Mouse (Mus musculus) liver, postnatal 0 days (tissue): Measurements from ENCODE around the gene Pdlim7. TPM values are rescaled to one million over a fixed set of nuclear protein-coding genes. Genes with fewer than 3 reads are reported as not detected.

ENCODE experiments used
- ATAC-seq: fragments of 200-750 bp; cut with Nextera tagmentation; 2 replicates; pipeline ENCODE4 v1.8.0; 2017; ENCODE audit warnings: mild to moderate bottlenecking, moderate library complexity
- DNase-seq: peaks from one replicate; pipeline ENCODE4 v3.0.0-alpha.2; 2016
- H3K27ac ChIP-seq: fragments of 300-500 bp; sonication (generic); 2 replicates; pipeline ENCODE4 v1.5.1; 2014; ENCODE audit warnings: antibody characterized with exemption, moderate library complexity, mild to moderate bottlenecking, low read depth
- H3K27me3 ChIP-seq: fragments of 300-500 bp; sonication (generic); 2 replicates; pipeline ENCODE4 v1.6.1; 2014; ENCODE audit warnings: low read length, control low read depth, mixed read lengths; ENCODE audit not compliant: insufficient read depth
- H3K36me3 ChIP-seq: fragments of 300-500 bp; sonication (generic); replicated peaks from 2 replicates; pipeline ENCODE4 v1.6.1; 2014; ENCODE audit warnings: mild to moderate bottlenecking, control low read depth, low read length, moderate library complexity, mixed read lengths; ENCODE audit not compliant: insufficient read depth
- H3K4me1 ChIP-seq: fragments of 300-500 bp; sonication (generic); 2 replicates; pipeline ENCODE4 v1.6.1; 2014; ENCODE audit warnings: antibody characterized with exemption, mild to moderate bottlenecking, control low read depth; ENCODE audit not compliant: insufficient read depth
- H3K4me2 ChIP-seq: fragments of 300-500 bp; sonication (generic); 2 replicates; pipeline ENCODE4 v1.6.1; 2014; ENCODE audit warnings: low read depth, mild to moderate bottlenecking, low read length, moderate library complexity, mixed read lengths
- H3K4me3 ChIP-seq: fragments of 300-500 bp; sonication (generic); 2 replicates; pipeline ENCODE4 v1.5.1; 2014; ENCODE audit warnings: low read depth, low read length
- H3K9ac ChIP-seq: fragments of 300-500 bp; sonication (generic); replicated peaks from 2 replicates; pipeline ENCODE4 v1.6.1; 2014; ENCODE audit warnings: mild to moderate bottlenecking, moderate library complexity
- H3K9me3 ChIP-seq: fragments of 300-500 bp; sonication (generic); 2 replicates; pipeline ENCODE4 v1.6.1; 2016; ENCODE audit warnings: mild to moderate bottlenecking, control low read depth, low read length, mixed read lengths
- CTCF ChIP-seq: sonication (generic); IDR thresholded peaks from 2 replicates; pipeline ENCODE4 v1.5.1; 2016; ENCODE audit warnings: antibody characterized with exemption, low read depth
- EP300 ChIP-seq: IDR thresholded peaks from 2 replicates; pipeline ENCODE4 v1.6.1; 2016; ENCODE audit warnings: antibody characterized with exemption, low read depth, mild to moderate bottlenecking
- WGBS: fragments of 180-500 bp; shearing (Covaris S2); extraction: QIAGEN DNeasy Blood & Tissue Kit; methylation state at CpG from one replicate; pipeline ENCODE4 v1.1.7; 2014; ENCODE audit not compliant: insufficient replicate concordance; 5-methylcytosine and 5-hydroxymethylcytosine counted together
- polyA plus RNA-seq: library from polyadenylated mRNA; unstranded; fragments of >200 nt; fragmentation: Nextera tagmentation; extraction: Ambion mirVana; gene quantifications from 2 replicates; pipeline ENCODE4 v1.2.1, GENCODE M21; 2015

Pdlim7 gene
- polyA plus RNA-seq, 1 experiment from 2014 or later: 17.0 TPM

GRCm38 (mm10) chr13:55494883-55495621, 18.4 kb downstream of the Pdlim7 start:
- Histone ChIP-seq H3K4me3 (no peak overlapping the region), H3K9ac (no peak overlapping the region), H3K27ac (no peak overlapping the region), H3K4me1 (peaks cover 4% of the 10 kb centered on the region; the same call in 1 of the 2 replicates), H3K9me3 (no peaks in the 10 kb centered on the region), H3K27me3 (peaks cover 14% of the 10 kb centered on the region; the same call in 1 of the 2 replicates), H3K36me3 (peaks cover 10% of the 10 kb centered on the region; the same call in 1 of the 2 replicates), H3K4me2 (no peak overlapping the region)
- TF ChIP-seq CTCF (no peak), EP300 (no peak)
- ATAC-seq: peak; percentile 90
- 15% methylated on average over 18 of the region's 18 CpGs for WGBS
- peak; percentile 69 for DNase-seq

- H3K9me3 ChIP-seq: no peaks in the 10 kb centered on the region
- no peak overlapping the region for H3K4me3 ChIP-seq
- WGBS: 36% methylated on average over 2 of the region's 2 CpGs
- H3K27me3 ChIP-seq: peaks cover 14% of the 10 kb centered on the region; the same call in 1 of the 2 replicates
- peaks cover 4% of the 10 kb centered on the region; the same call in 1 of the 2 replicates for H3K4me1 ChIP-seq
- H3K27ac ChIP-seq: no peak overlapping the region
- no peak overlapping the region for H3K4me2 ChIP-seq
- ATAC-seq (no peak), DNase-seq (no peak)
- H3K36me3 ChIP-seq: peaks cover 10% of the 10 kb centered on the region; the same call in 1 of the 2 replicates
- H3K9ac ChIP-seq: no peak overlapping the region
- TF ChIP-seq EP300 (no peak), CTCF (no peak)
Measured at GRCm38 (mm10) chr13:55494257-55494656, 19.2 kb downstream of the Pdlim7 start.

- 3% methylated on average over 27 of the region's 83 CpGs for WGBS
- ATAC-seq (peak; percentile 47), DNase-seq (peak; percentile 38)
- H3K4me3 ChIP-seq: peak within 1 kb of the TSS; percentile 56
- TF ChIP-seq EP300 (no peak), CTCF (no peak)
- H3K27me3 ChIP-seq: peaks cover 46% of the 10 kb centered on the region
- H3K36me3 ChIP-seq: no peaks in the 10 kb centered on the region
- H3K27ac ChIP-seq: peak within 1 kb of the TSS; percentile 51
- H3K4me1 ChIP-seq: peaks cover 7% of the 10 kb centered on the region
- peak within 1 kb of the TSS; percentile 64 for H3K9ac ChIP-seq
- peak within 1 kb of the TSS; percentile 81 for H3K4me2 ChIP-seq
- no peaks in the 10 kb centered on the region for H3K9me3 ChIP-seq
Measured at GRCm38 (mm10) chr13:55487578-55488498, 25.6 kb downstream of the Pdlim7 start, which contains the start of gene Dbn1. Gene Dbn1, minus strand, starts transcription at chr13:55488111.

- no peaks in the 10 kb centered on the region for H3K9me3 ChIP-seq
- peak overlapping the region; percentile 56 for H3K4me3 ChIP-seq
- H3K36me3 ChIP-seq: no peaks in the 10 kb centered on the region
- H3K4me1 ChIP-seq: peaks cover 7% of the 10 kb centered on the region
- ATAC-seq (peak; percentile 33), DNase-seq (no peak)
- H3K27ac ChIP-seq: peak overlapping the region; percentile 51; the same call in 1 of the 2 replicates
- TF ChIP-seq CTCF: no peak
- peaks cover 46% of the 10 kb centered on the region for H3K27me3 ChIP-seq
- 7% methylated on average over 29 of the region's 29 CpGs for WGBS
- peak overlapping the region; percentile 81 for H3K4me2 ChIP-seq
- H3K9ac ChIP-seq: peak overlapping the region; percentile 64
Measured at GRCm38 (mm10) chr13:55486916-55487577, 26.4 kb downstream of the Pdlim7 start.

GRCm38 (mm10) chr13:55486029-55486794, 27.3 kb downstream of the Pdlim7 start:
- 56% methylated on average over 14 of the region's 14 CpGs for WGBS
- H3K36me3 ChIP-seq: no peaks in the 10 kb centered on the region
- no peak for ATAC-seq
- H3K9me3 ChIP-seq: no peaks in the 10 kb centered on the region
- no peak overlapping the region for H3K27ac ChIP-seq
- 0 out of 2 replicates have a peak overlapping the region, but pooled peaks have one; percentile 56 for H3K4me3 ChIP-seq
- H3K4me1 ChIP-seq: peaks cover 7% of the 10 kb centered on the region
- H3K4me2 ChIP-seq: peak overlapping the region; percentile 81
- H3K9ac ChIP-seq: no peak overlapping the region
- no peak for TF ChIP-seq CTCF
- TF ChIP-seq EP300: no peak
- DNase-seq: no peak
- peaks cover 43% of the 10 kb centered on the region for H3K27me3 ChIP-seq
